Mouse (Mus musculus) hindbrain, embryonic 16.5 days (tissue): ENCODE data around the gene Rpain. TPM values are rescaled to one million over a fixed set of nuclear protein-coding genes. Genes with fewer than 3 reads are reported as not detected.

Experiments
- ATAC-seq: fragments of 200-750 bp; cut with Nextera tagmentation; 2 replicates; pipeline ENCODE4 v1.8.0; 2017; ENCODE audit warnings: moderate TSS enrichment, moderate library complexity
- H3K27ac ChIP-seq: fragments of 300-500 bp; sonication (generic); 2 replicates; pipeline ENCODE4 v1.5.1; 2014; ENCODE audit warnings: low read depth, mild to moderate bottlenecking, control low read depth, low read length, moderate library complexity
- H3K27me3 ChIP-seq: fragments of 300-500 bp; sonication (generic); replicated peaks from 2 replicates; pipeline ENCODE4 v1.6.1; 2014; ENCODE audit warnings: low read length; ENCODE audit not compliant: control insufficient read depth, insufficient read depth
- H3K36me3 ChIP-seq: fragments of 300-500 bp; sonication (generic); 2 replicates; pipeline ENCODE4 v1.6.1; 2014; ENCODE audit warnings: mild to moderate bottlenecking, low read length, moderate library complexity, mixed read lengths; ENCODE audit not compliant: control insufficient read depth, insufficient read depth
- H3K4me1 ChIP-seq: fragments of 300-500 bp; sonication (generic); 2 replicates; pipeline ENCODE4 v1.6.1; 2014; ENCODE audit warnings: low read depth, low read length; ENCODE audit not compliant: control insufficient read depth, insufficient read depth
- H3K4me2 ChIP-seq: fragments of 300-500 bp; sonication (generic); 2 replicates; pipeline ENCODE4 v1.6.1; 2014; ENCODE audit warnings: mild to moderate bottlenecking, low read length, control low read depth, moderate library complexity
- H3K4me3 ChIP-seq: fragments of 300-500 bp; sonication (generic); 2 replicates; pipeline ENCODE4 v1.5.1; 2014; ENCODE audit warnings: mild to moderate bottlenecking, low read length, control low read depth, moderate library complexity
- H3K9ac ChIP-seq: fragments of 300-500 bp; sonication (generic); 2 replicates; pipeline ENCODE4 v1.6.1; 2014; ENCODE audit warnings: low read depth, mild to moderate bottlenecking, control low read depth, low read length, moderate library complexity
- H3K9me3 ChIP-seq: fragments of 300-500 bp; sonication (generic); 2 replicates; pipeline ENCODE4 v1.6.1; 2014; ENCODE audit warnings: mild to moderate bottlenecking, low read length, moderate library complexity; ENCODE audit not compliant: control insufficient read depth
- WGBS: fragments of 180-500 bp; shearing (Covaris S2); extraction: QIAGEN DNeasy Blood & Tissue Kit; methylation state at CpG from one replicate; pipeline ENCODE4 v1.1.7; 2014; 5-methylcytosine and 5-hydroxymethylcytosine counted together
- polyA plus RNA-seq: library from polyadenylated mRNA; unstranded; fragments of >200 nt; fragmentation: Nextera tagmentation; extraction: Ambion mirVana; gene quantifications from 2 replicates; pipeline ENCODE4 v1.2.1, GENCODE M21; 2015

Rpain gene
- polyA plus RNA-seq, 1 experiment from 2014 or later, result 69.8 TPM

- peaks cover 22% of the 10 kb centered on the region for H3K36me3 ChIP-seq
- H3K4me1 ChIP-seq, result peaks cover 14% of the 10 kb centered on the region
- H3K27me3 ChIP-seq, result no peaks in the 10 kb centered on the region
- WGBS, result 96% methylated on average over 14 of the region's 14 CpGs
- ATAC-seq, result no peak
- no peak overlapping the region for H3K4me3 ChIP-seq
- H3K27ac ChIP-seq, result no peak overlapping the region
- H3K9ac ChIP-seq, result no peak overlapping the region
- no peak overlapping the region for H3K4me2 ChIP-seq
- no peaks in the 10 kb centered on the region for H3K9me3 ChIP-seq
Measured at GRCm38 (mm10) chr11:70980751-70981510, 10.9 kb downstream of the Rpain start.

GRCm38 (mm10) chr11:70982030-70982429 lies 12.0 kb downstream of the Rpain start:
- peak overlapping the region; percentile 78 for H3K4me3 ChIP-seq

GRCm38 (mm10) chr11:70982557-70983228 lies 12.7 kb downstream of the Rpain start, which contains the start of gene C1qbp:
Gene C1qbp, minus strand, starts transcription at chr11:70983026.
- peaks cover 14% of the 10 kb centered on the region for H3K4me1 ChIP-seq
- peaks cover 27% of the 10 kb centered on the region for H3K36me3 ChIP-seq
- peak within 1 kb of the TSS; percentile 80 for H3K4me2 ChIP-seq
- no peaks in the 10 kb centered on the region for H3K27me3 ChIP-seq
- under 1% methylated on average over 60 of the region's 64 CpGs for WGBS
- H3K27ac ChIP-seq, result peak within 1 kb of the TSS; percentile 73
- peak; percentile 96 for ATAC-seq
- peak within 1 kb of the TSS; percentile 88 for H3K9ac ChIP-seq
- peak within 1 kb of the TSS; percentile 78 for H3K4me3 ChIP-seq
- H3K9me3 ChIP-seq, result no peaks in the 10 kb centered on the region

More at GRCm38 (mm10) chr11:70982030-70982429, 12.0 kb downstream of the Rpain start:
- no peaks in the 10 kb centered on the region for H3K27me3 ChIP-seq
- H3K4me2 ChIP-seq, result peak overlapping the region; percentile 80
- no peak overlapping the region for H3K27ac ChIP-seq
- ATAC-seq, result no peak
- peaks cover 14% of the 10 kb centered on the region for H3K4me1 ChIP-seq
- peak overlapping the region; percentile 88 for H3K9ac ChIP-seq
- peaks cover 29% of the 10 kb centered on the region for H3K36me3 ChIP-seq
- H3K9me3 ChIP-seq, result no peaks in the 10 kb centered on the region
- WGBS, result 10% methylated on average over 12 of the region's 12 CpGs

GRCm38 (mm10) chr11:71001167-71001566 lies 31.2 kb downstream of the Rpain start:
- WGBS, result 92% methylated on average over 4 of the region's 4 CpGs
- Histone ChIP-seq H3K36me3 (peaks cover 22% of the 10 kb centered on the region), H3K9ac (no peak overlapping the region), H3K27ac (no peak overlapping the region), H3K4me3 (no peak overlapping the region), H3K4me1 (peaks cover 13% of the 10 kb centered on the region), H3K4me2 (no peak overlapping the region), H3K27me3 (no peaks in the 10 kb centered on the region), H3K9me3 (no peaks in the 10 kb centered on the region)
- ATAC-seq, result no peak

- ATAC-seq, result peak; percentile 83
- Histone ChIP-seq H3K4me3 (peak overlapping the region; percentile 99), H3K9ac (peak overlapping the region; percentile 83), H3K27ac (peak overlapping the region; percentile 84), H3K27me3 (no peaks in the 10 kb centered on the region), H3K36me3 (peaks cover 17% of the 10 kb centered on the region), H3K4me2 (peak overlapping the region; percentile 98), H3K9me3 (no peaks in the 10 kb centered on the region), H3K4me1 (peaks cover 13% of the 10 kb centered on the region)
- WGBS, result under 1% methylated on average over 46 of the region's 49 CpGs
Measured at GRCm38 (mm10) chr11:71003611-71004315, 33.8 kb downstream of the Rpain start.

GRCm38 (mm10) chr11:71004316-71004773 lies 34.3 kb downstream of the Rpain start, which contains the start of gene Dhx33:
Gene Dhx33, minus strand, starts transcription at chr11:71004437.
- Histone ChIP-seq H3K4me2 (peak within 1 kb of the TSS; percentile 98), H3K4me3 (peak within 1 kb of the TSS; percentile 99), H3K27ac (peak within 1 kb of the TSS; percentile 84), H3K9me3 (no peaks in the 10 kb centered on the region), H3K27me3 (no peaks in the 10 kb centered on the region), H3K9ac (peak within 1 kb of the TSS; percentile 83), H3K36me3 (peaks cover 16% of the 10 kb centered on the region), H3K4me1 (peaks cover 13% of the 10 kb centered on the region)
- ATAC-seq, result peak; percentile 99
- 0% methylated on average over 34 of the region's 35 CpGs for WGBS

GRCm38 (mm10) chr11:71005046-71005445 lies 35.0 kb downstream of the Rpain start:
- Histone ChIP-seq H3K36me3 (peaks cover 18% of the 10 kb centered on the region), H3K27me3 (no peaks in the 10 kb centered on the region), H3K4me3 (0 out of 2 replicates have a peak overlapping the region, but pooled peaks have one; percentile 8), H3K9me3 (no peaks in the 10 kb centered on the region), H3K4me2 (peak overlapping the region; percentile 56), H3K9ac (no peak overlapping the region), H3K4me1 (peaks cover 13% of the 10 kb centered on the region), H3K27ac (no peak overlapping the region)
- WGBS, result 55% methylated on average over 5 of the region's 5 CpGs
- no peak for ATAC-seq

- Histone ChIP-seq H3K4me2 (no peak overlapping the region), H3K36me3 (peaks cover 30% of the 10 kb centered on the region), H3K9ac (no peak overlapping the region), H3K4me3 (no peak overlapping the region), H3K4me1 (peaks cover 13% of the 10 kb centered on the region), H3K9me3 (no peaks in the 10 kb centered on the region), H3K27me3 (no peaks in the 10 kb centered on the region), H3K27ac (no peak overlapping the region)
- WGBS, result 92% methylated on average over 6 of the region's 6 CpGs
- ATAC-seq, result no peak
Measured at GRCm38 (mm10) chr11:71007026-71007425, 37.0 kb downstream of the Rpain start.
